ENCODE assay signal across 14 mouse cellular contexts in genomic region chr4:108949168-108949567, GRCm38 (mm10). TPM values are rescaled to one million over a fixed set of nuclear protein-coding genes. Genes with fewer than 3 reads are reported as not detected.
A peak's percentile ranks its signal among the peaks of the same experiment; 100 is the strongest.
DNase-seq lines count a peak whose midpoint lies in the region; ATAC-seq lines count a peak whose summit lies in the region.
"Had no signal": no experiment of that assay in that cellular context is flagged by ENCODE, and none has a peak within 500 bp of the region (broad histone marks: within the 10 kb centered on the region; RNA-seq: fewer than 3 reads in every experiment).

No protein-coding gene starts in this region.

- peak; percentile 92 for DNase-seq in brain, adult 2 months (ENCODE audit: low read depth, low spot score)
- peak; percentile 85 for DNase-seq in cerebellum, adult 9-11 months
- peak; percentile 53 to 73 for DNase-seq in layer of hippocampus, adult 8-10 months (ENCODE audit: low spot score in 2 of 2)
- peak; percentile 49 to 59 for DNase-seq in left cerebral cortex, postnatal 36 days (ENCODE audit: low spot score in 2 of 2)
- DNase-seq in thymus, postnatal 14 days: no peak
- no peak for DNase-seq in spleen, postnatal 4 days (ENCODE audit: low spot score in 2 of 2)
- DNase-seq: gastrocnemius, postnatal 25 days; heart, postnatal 10 days had no signal

- no peak overlapping the region for H3K9ac ChIP-seq in heart, embryonic 12.5 days
- H3K9ac ChIP-seq: embryonic facial prominence, embryonic 15.5 days; limb, embryonic 15.5 days had no signal

- no peaks in the 10 kb centered on the region for H3K9me3 ChIP-seq in heart, embryonic 12.5 days (replicated peaks)
- H3K9me3 ChIP-seq: embryonic facial prominence, embryonic 15.5 days; limb, embryonic 15.5 days had no signal

- no peaks in the 10 kb centered on the region for H3K36me3 ChIP-seq in heart, embryonic 12.5 days
- H3K36me3 ChIP-seq: embryonic facial prominence, embryonic 15.5 days; limb, embryonic 15.5 days had no signal

- intact Hi-C loops in left cerebral cortex, postnatal 36 days (cut with DNase I): no loop called here

- H3K4me2 ChIP-seq in heart, embryonic 12.5 days: no peak overlapping the region
- H3K4me2 ChIP-seq: embryonic facial prominence, embryonic 15.5 days; limb, embryonic 15.5 days had no signal

- no peak overlapping the region for H3K27ac ChIP-seq in heart, embryonic 12.5 days (ENCODE audit: poor library complexity, severe bottlenecking)
- H3K27ac ChIP-seq: embryonic facial prominence, embryonic 15.5 days; limb, embryonic 15.5 days had no signal

- WGBS in heart, embryonic 12.5 days: 83% methylated on average over 7 of the region's 7 CpGs

- H3K27me3 ChIP-seq in heart, embryonic 12.5 days (replicated peaks): no peaks in the 10 kb centered on the region
- H3K27me3 ChIP-seq: embryonic facial prominence, embryonic 15.5 days; limb, embryonic 15.5 days had no signal

- H3K4me3 ChIP-seq in heart, embryonic 12.5 days: no peak overlapping the region
- H3K4me3 ChIP-seq: embryonic facial prominence, embryonic 15.5 days; limb, embryonic 15.5 days had no signal

- no peaks in the 10 kb centered on the region for H3K4me1 ChIP-seq in heart, embryonic 12.5 days (replicated peaks)
- H3K4me1 ChIP-seq: embryonic facial prominence, embryonic 15.5 days; limb, embryonic 15.5 days had no signal

- ATAC-seq in erythroblast, adult 5-6 weeks (replicated peaks; ENCODE audit: low FRiP score, poor library complexity, severe bottlenecking): no peak
- ATAC-seq in heart, embryonic 12.5 days (ENCODE audit: insufficient number of reproducible peaks, low FRiP score): no peak
- ATAC-seq: intestine, postnatal 0 days; lung, postnatal 0 days had no signal

RNA-seq across cellular contexts. Expression of gene Nrd1, which starts 51.3 kb away (rescaled TPM):
- 100 to 1,000 TPM; 116 to 149 (median 131) TPM for total RNA-seq in layer of hippocampus, adult 8-10 months (2022)
- total RNA-seq in left cerebral cortex, postnatal 36 days (2021): 100 to 1,000 TPM; 105 to 139 TPM
- 178 and 182 TPM in 2 replicates for total RNA-seq in erythroblast, adult 5-6 weeks (2015; ENCODE audit: low replicate concordance)
- total RNA-seq in erythroblast, adult 5-6 weeks (2017; ENCODE audit: low replicate concordance): 191 and 203 TPM in 2 replicates
- polyA plus RNA-seq in heart, embryonic 12.5 days (2016; fragmentation: Nextera tagmentation; extraction: Ambion mirVana): 67.1 and 70.0 TPM in 2 replicates

Comparison
In these comparisons a context has a peak if more than half of its experiments do, and no peak if none do; other contexts are left out.
1. DNase-seq: peak in brain, adult 2 months (single experiment), cerebellum, adult 9-11 months (single experiment), layer of hippocampus, adult 8-10 months (2 of 2) and left cerebral cortex, postnatal 36 days (2 of 2); none in thymus, postnatal 14 days (single experiment) and spleen, postnatal 4 days (0 of 2).